Mouse (Mus musculus): ENCODE measurements around the gene Gap43. TPM values are rescaled to one million over a fixed set of nuclear protein-coding genes. Genes with fewer than 3 reads are reported as not detected.

Gene Gap43
- polyA plus RNA-seq, 1 experiment: 0.70 TPM

GRCm38 (mm10) chr16:42303461-42303860 lies 37.0 kb downstream of the Gap43 start:
- no peaks in the 10 kb centered on the region for H3K36me3 ChIP-seq (ENCODE audit: control insufficient read depth, insufficient read depth, low read length)
- DNase-seq: no peak
- 80% methylated on average over 6 of the region's 6 CpGs for WGBS

GRCm38 (mm10) chr16:42294481-42294880 lies 46.0 kb downstream of the Gap43 start:
- TF ChIP-seq POLR2A (IDR thresholded peaks at IDR 0.05; ENCODE audit: low read depth, low read length) (no peak), CTCF (conservative IDR thresholded peaks at IDR 0.05; ENCODE audit: insufficient read depth, insufficient read length, low read depth, low read length) (no peak)
- WGBS: 90% methylated on average over 5 of the region's 5 CpGs
- no peak for DNase-seq
- Histone ChIP-seq H3K36me3 (ENCODE audit: control insufficient read depth, insufficient read depth, low read length) (no peaks in the 10 kb centered on the region), H3K4me1 (ENCODE audit: control insufficient read depth, insufficient read depth, low read length) (no peaks in the 10 kb centered on the region), H3K27ac (ENCODE audit: insufficient read depth, low read depth, low read length) (no peak overlapping the region), H3K27me3 (replicated peaks; ENCODE audit: control insufficient read depth, insufficient read depth, low read length) (no peaks in the 10 kb centered on the region; the same call in 1 of the 2 replicates), H3K4me3 (ENCODE audit: insufficient read depth, low read depth, low read length) (no peak overlapping the region)

More at GRCm38 (mm10) chr16:42303461-42303860, 37.0 kb downstream of the Gap43 start:
- H3K27ac ChIP-seq (ENCODE audit: insufficient read depth, low read depth, low read length): no peak overlapping the region
- no peak overlapping the region for H3K4me3 ChIP-seq (ENCODE audit: insufficient read depth, low read depth, low read length)
- H3K4me1 ChIP-seq (ENCODE audit: control insufficient read depth, insufficient read depth, low read length): no peaks in the 10 kb centered on the region
- H3K27me3 ChIP-seq (replicated peaks; ENCODE audit: control insufficient read depth, insufficient read depth, low read length): no peaks in the 10 kb centered on the region
- TF ChIP-seq POLR2A (IDR thresholded peaks at IDR 0.05; ENCODE audit: low read depth, low read length) (no peak), CTCF (conservative IDR thresholded peaks at IDR 0.05; ENCODE audit: insufficient read depth, insufficient read length, low read depth, low read length) (no peak)

GRCm38 (mm10) chr16:42294056-42294455 lies 46.4 kb downstream of the Gap43 start:
- Histone ChIP-seq H3K27ac (ENCODE audit: insufficient read depth, low read depth, low read length) (no peak overlapping the region), H3K4me3 (ENCODE audit: insufficient read depth, low read depth, low read length) (no peak overlapping the region), H3K4me1 (ENCODE audit: control insufficient read depth, insufficient read depth, low read length) (no peaks in the 10 kb centered on the region), H3K27me3 (replicated peaks; ENCODE audit: control insufficient read depth, insufficient read depth, low read length) (no peaks in the 10 kb centered on the region; the same call in 1 of the 2 replicates), H3K36me3 (ENCODE audit: control insufficient read depth, insufficient read depth, low read length) (no peaks in the 10 kb centered on the region)
- TF ChIP-seq CTCF (conservative IDR thresholded peaks at IDR 0.05; ENCODE audit: insufficient read depth, insufficient read length, low read depth, low read length): no peak
- TF ChIP-seq POLR2A (IDR thresholded peaks at IDR 0.05; ENCODE audit: low read depth, low read length): no peak
- 94% methylated on average over 2 of the region's 2 CpGs for WGBS
- DNase-seq: no peak

- no peak for DNase-seq
- no peak overlapping the region for H3K4me3 ChIP-seq (ENCODE audit: insufficient read depth, low read depth, low read length)
- no peaks in the 10 kb centered on the region for H3K4me1 ChIP-seq (ENCODE audit: control insufficient read depth, insufficient read depth, low read length)
- no peaks in the 10 kb centered on the region for H3K36me3 ChIP-seq (ENCODE audit: control insufficient read depth, insufficient read depth, low read length)
- TF ChIP-seq POLR2A (IDR thresholded peaks at IDR 0.05; ENCODE audit: low read depth, low read length) (no peak), CTCF (conservative IDR thresholded peaks at IDR 0.05; ENCODE audit: insufficient read depth, insufficient read length, low read depth, low read length) (no peak)
- H3K27me3 ChIP-seq (replicated peaks; ENCODE audit: control insufficient read depth, insufficient read depth, low read length): no peaks in the 10 kb centered on the region; the same call in 1 of the 2 replicates
- no peak overlapping the region for H3K27ac ChIP-seq (ENCODE audit: insufficient read depth, low read depth, low read length)
- 79% methylated on average over 8 of the region's 8 CpGs for WGBS
Measured at GRCm38 (mm10) chr16:42291572-42291971, 48.9 kb downstream of the Gap43 start.

GRCm38 (mm10) chr16:42284005-42284404 lies 56.4 kb downstream of the Gap43 start:
- DNase-seq: no peak
- no peaks in the 10 kb centered on the region for H3K4me1 ChIP-seq (ENCODE audit: control insufficient read depth, insufficient read depth, low read length)
- H3K27me3 ChIP-seq (replicated peaks; ENCODE audit: control insufficient read depth, insufficient read depth, low read length): no peaks in the 10 kb centered on the region
- WGBS: 55% methylated on average over 3 of the region's 3 CpGs
- no peak for TF ChIP-seq CTCF (conservative IDR thresholded peaks at IDR 0.05; ENCODE audit: insufficient read depth, insufficient read length, low read depth, low read length)
- TF ChIP-seq POLR2A (IDR thresholded peaks at IDR 0.05; ENCODE audit: low read depth, low read length): no peak
- H3K4me3 ChIP-seq (ENCODE audit: insufficient read depth, low read depth, low read length): no peak overlapping the region
- H3K36me3 ChIP-seq (ENCODE audit: control insufficient read depth, insufficient read depth, low read length): no peaks in the 10 kb centered on the region
- no peak overlapping the region for H3K27ac ChIP-seq (ENCODE audit: insufficient read depth, low read depth, low read length)

GRCm38 (mm10) chr16:42277713-42278112 lies 62.7 kb downstream of the Gap43 start:
- no peaks in the 10 kb centered on the region for H3K4me1 ChIP-seq (ENCODE audit: control insufficient read depth, insufficient read depth, low read length)
- WGBS: 93% methylated on average over 2 of the region's 2 CpGs

GRCm38 (mm10) chr16:42277268-42277667 lies 63.2 kb downstream of the Gap43 start:
- no peak for TF ChIP-seq POLR2A (IDR thresholded peaks at IDR 0.05; ENCODE audit: low read depth, low read length)
- WGBS: 84% methylated on average over 8 of the region's 8 CpGs
- H3K27ac ChIP-seq (ENCODE audit: insufficient read depth, low read depth, low read length): no peak overlapping the region

More at GRCm38 (mm10) chr16:42277713-42278112, 62.7 kb downstream of the Gap43 start:
- H3K36me3 ChIP-seq (ENCODE audit: control insufficient read depth, insufficient read depth, low read length): no peaks in the 10 kb centered on the region
- no peaks in the 10 kb centered on the region for H3K27me3 ChIP-seq (replicated peaks; ENCODE audit: control insufficient read depth, insufficient read depth, low read length)
- TF ChIP-seq CTCF (conservative IDR thresholded peaks at IDR 0.05; ENCODE audit: insufficient read depth, insufficient read length, low read depth, low read length) (no peak), POLR2A (IDR thresholded peaks at IDR 0.05; ENCODE audit: low read depth, low read length) (no peak)
- H3K4me3 ChIP-seq (ENCODE audit: insufficient read depth, low read depth, low read length): no peak overlapping the region
- H3K27ac ChIP-seq (ENCODE audit: insufficient read depth, low read depth, low read length): no peak overlapping the region
- DNase-seq: no peak

More at GRCm38 (mm10) chr16:42277268-42277667, 63.2 kb downstream of the Gap43 start:
- Histone ChIP-seq H3K27me3 (replicated peaks; ENCODE audit: control insufficient read depth, insufficient read depth, low read length) (no peaks in the 10 kb centered on the region), H3K4me1 (ENCODE audit: control insufficient read depth, insufficient read depth, low read length) (no peaks in the 10 kb centered on the region), H3K36me3 (ENCODE audit: control insufficient read depth, insufficient read depth, low read length) (no peaks in the 10 kb centered on the region), H3K4me3 (ENCODE audit: insufficient read depth, low read depth, low read length) (no peak overlapping the region)
- DNase-seq: no peak

All from kidney, adult 2 months (tissue).